Mouse (Mus musculus): Measurements from ENCODE around the gene Atpif1.
"Not testable (repeated sequence)": the region's sequence is repeated elsewhere in the genome, so short reads cannot be mapped to it uniquely, and the experiment has no call there.

Atpif1 gene

GRCm38 (mm10) chr4:132491748-132492147 lies 41.7 kb downstream of the Atpif1 start:
- DNase-seq (ENCODE audit: low read depth, low spot score): no peak

GRCm38 (mm10) chr4:132491057-132491456 lies 42.4 kb downstream of the Atpif1 start:
- DNase-seq (ENCODE audit: low read depth, low spot score): no peak

GRCm38 (mm10) chr4:132490273-132491010 lies 43.0 kb downstream of the Atpif1 start:
- DNase-seq (ENCODE audit: low read depth, low spot score): no peak

GRCm38 (mm10) chr4:132488976-132489375 lies 44.5 kb downstream of the Atpif1 start:
- DNase-seq (ENCODE audit: low read depth, low spot score): no peak

- DNase-seq (ENCODE audit: low read depth, low spot score): no peak
Observed at GRCm38 (mm10) chr4:132488521-132488920, 44.9 kb downstream of the Atpif1 start.

- DNase-seq (ENCODE audit: low read depth, low spot score): no peak
Observed at GRCm38 (mm10) chr4:132484820-132485219, 48.6 kb downstream of the Atpif1 start.

- DNase-seq (ENCODE audit: low read depth, low spot score): peak; percentile 58
Observed at GRCm38 (mm10) chr4:132484231-132484630, 49.2 kb downstream of the Atpif1 start.

GRCm38 (mm10) chr4:132482956-132483608 lies 50.4 kb downstream of the Atpif1 start:
- no peak for DNase-seq (ENCODE audit: low read depth, low spot score)

- not testable (repeated sequence) for DNase-seq (ENCODE audit: low read depth, low spot score)
Observed at GRCm38 (mm10) chr4:132482104-132482503, 51.4 kb downstream of the Atpif1 start.

All from A20 (cell line).